Mouse (Mus musculus): ENCODE measurements around the gene Tent5a. TPM values are rescaled to one million over a fixed set of nuclear protein-coding genes. Genes with fewer than 3 reads are reported as not detected.

The Tent5a gene
- total RNA-seq (2014; rRNA removed) (3.0 and 4.2 TPM in 2 replicates), polyA plus RNA-seq (2015; fragmentation: Nextera tagmentation; extraction: Ambion mirVana) (3.5 and 3.8 TPM in 2 replicates)

DNA sequence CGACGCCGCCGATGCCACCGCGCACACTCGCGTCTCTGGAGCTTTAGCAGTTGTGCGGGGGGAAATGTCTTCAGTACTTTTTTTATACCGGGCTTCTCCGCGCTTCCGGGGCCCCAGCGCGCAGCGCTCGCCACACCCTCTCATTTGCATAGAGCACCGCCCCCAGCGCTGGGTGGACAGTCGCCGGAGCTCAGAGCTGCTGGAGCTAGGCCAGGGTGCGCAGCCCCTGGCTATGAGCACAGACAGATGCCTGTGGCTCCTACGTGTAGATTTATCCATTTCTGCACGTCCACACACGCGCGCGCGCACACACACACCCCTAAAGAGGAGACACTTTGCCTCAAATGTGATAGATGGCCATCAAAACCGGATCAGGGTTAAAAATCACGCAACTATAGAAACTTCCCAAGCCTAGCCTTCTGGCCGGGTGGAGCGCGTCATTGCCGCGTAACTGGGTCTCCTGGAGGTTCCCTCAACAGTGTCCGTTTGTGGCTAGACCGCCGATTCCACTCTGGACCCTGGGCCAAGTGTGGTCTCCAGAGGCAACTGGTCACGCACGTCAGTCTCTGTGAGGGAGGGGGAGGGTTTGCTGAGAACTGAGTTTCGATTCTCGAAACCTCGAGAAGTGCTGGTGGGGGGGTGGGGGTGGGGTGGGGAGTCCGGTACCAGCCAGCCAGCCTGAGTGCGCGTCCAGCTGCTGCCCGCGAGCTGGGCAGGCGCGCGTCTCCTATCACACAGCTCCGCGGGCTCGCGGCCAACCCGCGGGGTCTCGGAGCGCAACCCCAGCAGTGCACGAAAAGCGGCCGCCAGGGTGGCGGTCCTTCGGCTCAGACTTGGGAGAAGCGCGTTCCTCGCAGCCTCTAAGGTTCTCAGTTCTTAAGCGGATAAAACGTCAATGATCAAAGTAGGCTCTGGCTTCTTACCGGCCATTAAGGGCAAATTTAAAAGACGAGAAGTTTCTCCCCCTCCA lies at the start of gene Tent5a:
TSS of gene Tent5a (minus strand) at position 107 of the 970 bp plus-strand sequence.
- H3K36me3 ChIP-seq (ENCODE audit: insufficient read depth, low read length) = no peaks in the 10 kb centered on the region
- WGBS = under 1% methylated on average over 71 of the region's 72 CpGs
- peak; percentile 71 for ATAC-seq (ENCODE audit: low FRiP score)

DNA sequence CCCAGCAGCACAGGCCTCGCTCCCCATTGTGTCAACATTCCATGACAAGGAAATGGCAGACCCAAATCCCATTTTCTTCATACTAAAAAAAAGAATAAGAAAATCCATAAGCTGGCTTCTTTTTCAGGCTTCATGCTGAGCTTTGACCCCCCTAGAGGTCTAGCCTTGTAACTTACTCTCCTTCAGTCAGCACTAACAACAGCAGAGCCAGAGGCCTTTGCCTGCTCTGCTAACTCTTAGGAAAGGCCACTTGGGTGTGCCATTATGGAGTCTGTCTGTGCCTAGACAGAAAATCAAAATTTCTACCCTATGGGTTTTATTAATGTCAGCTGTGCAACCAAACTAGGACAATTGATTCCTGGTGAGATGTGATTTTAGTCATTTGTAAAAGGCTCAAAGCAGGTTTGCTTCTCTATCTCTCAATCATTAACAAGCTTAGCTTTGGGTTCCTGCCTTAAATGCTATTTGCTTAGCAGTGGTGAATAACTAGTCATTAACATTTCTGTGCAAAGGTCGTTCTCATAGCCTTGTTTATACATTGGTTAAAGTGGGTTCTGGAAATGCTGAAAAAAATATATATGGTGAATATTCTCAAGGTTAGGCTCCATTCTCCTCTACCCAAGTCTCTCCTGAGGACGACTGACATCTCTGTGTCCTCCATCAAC lies 49.6 kb upstream of the Tent5a start:
- DNase-seq (ENCODE audit: low spot score) = no peak
- no peak overlapping the region for H3K4me2 ChIP-seq (ENCODE audit: low read depth, low read length, poor library complexity, severe bottlenecking)
- H3K4me3 ChIP-seq (ENCODE audit: low read depth, low read length) = no peak overlapping the region
- no peaks in the 10 kb centered on the region for H3K27me3 ChIP-seq (ENCODE audit: insufficient read depth, low read length)
- H3K36me3 ChIP-seq (ENCODE audit: insufficient read depth, low read length) = no peaks in the 10 kb centered on the region
- no peak overlapping the region for H3K9ac ChIP-seq (replicated peaks; ENCODE audit: low read length, poor library complexity, severe bottlenecking)
- no peak for ATAC-seq (ENCODE audit: low FRiP score)
- TF ChIP-seq CTCF (IDR thresholded peaks at IDR 0.05) = no peak
- no peaks in the 10 kb centered on the region for H3K4me1 ChIP-seq (ENCODE audit: insufficient read depth, low read length)
- no peaks in the 10 kb centered on the region for H3K9me3 ChIP-seq (ENCODE audit: low read length)
- no peak overlapping the region for H3K27ac ChIP-seq (ENCODE audit: low read depth, low read length)
- WGBS = 82% methylated on average over 3 of the region's 3 CpGs

More for the DNA sequence above, at the start of gene Tent5a:
- no peaks in the 10 kb centered on the region for H3K4me1 ChIP-seq (ENCODE audit: insufficient read depth, low read length)
- no peak; the same call in 1 of the 2 replicates for TF ChIP-seq CTCF (IDR thresholded peaks at IDR 0.05)
- H3K9ac ChIP-seq (replicated peaks; ENCODE audit: low read length, poor library complexity, severe bottlenecking) = peak within 1 kb of the TSS; percentile 46
- no peaks in the 10 kb centered on the region for H3K27me3 ChIP-seq (ENCODE audit: insufficient read depth, low read length)
- no peaks in the 10 kb centered on the region for H3K9me3 ChIP-seq (ENCODE audit: low read length)
- H3K4me2 ChIP-seq (ENCODE audit: low read depth, low read length, poor library complexity, severe bottlenecking) = peak within 1 kb of the TSS; percentile 95
- peak; percentile 84 for DNase-seq (ENCODE audit: low spot score)
- peak within 1 kb of the TSS; percentile 58 for H3K4me3 ChIP-seq (ENCODE audit: low read depth, low read length)
- H3K27ac ChIP-seq (ENCODE audit: low read depth, low read length) = peak within 1 kb of the TSS; percentile 62

DNA sequence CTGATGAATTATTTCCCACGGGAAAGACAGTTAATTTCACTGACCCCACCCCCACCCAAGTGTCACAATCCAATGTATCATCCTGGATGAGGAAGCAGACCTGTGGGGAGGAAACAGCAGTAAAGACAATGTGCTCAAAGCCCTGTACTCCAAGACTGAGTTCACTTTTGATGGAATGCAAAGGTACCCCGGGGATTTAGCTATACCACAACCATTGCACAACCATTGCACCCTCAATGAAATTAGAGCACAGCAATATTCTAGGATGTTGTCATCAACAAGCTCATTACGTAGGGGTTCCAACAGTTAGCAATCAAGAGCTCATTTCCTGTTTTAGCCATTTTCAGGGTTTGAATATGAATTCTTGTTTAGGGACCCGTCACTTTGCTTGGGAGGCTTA lies 48.0 kb upstream of the Tent5a start:
- 89% methylated on average over 4 of the region's 4 CpGs for WGBS
- ATAC-seq (ENCODE audit: low FRiP score) (no peak), DNase-seq (ENCODE audit: low spot score) (no peak)
- H3K36me3 ChIP-seq (ENCODE audit: insufficient read depth, low read length) = no peaks in the 10 kb centered on the region
- no peaks in the 10 kb centered on the region for H3K9me3 ChIP-seq (ENCODE audit: low read length)
- H3K4me1 ChIP-seq (ENCODE audit: insufficient read depth, low read length) = no peaks in the 10 kb centered on the region
- H3K9ac ChIP-seq (replicated peaks; ENCODE audit: low read length, poor library complexity, severe bottlenecking) = no peak overlapping the region
- H3K4me3 ChIP-seq (ENCODE audit: low read depth, low read length) = no peak overlapping the region
- H3K27me3 ChIP-seq (ENCODE audit: insufficient read depth, low read length) = no peaks in the 10 kb centered on the region
- TF ChIP-seq CTCF (IDR thresholded peaks at IDR 0.05) = no peak
- no peak overlapping the region for H3K27ac ChIP-seq (ENCODE audit: low read depth, low read length)
- no peak overlapping the region for H3K4me2 ChIP-seq (ENCODE audit: low read depth, low read length, poor library complexity, severe bottlenecking)

DNA sequence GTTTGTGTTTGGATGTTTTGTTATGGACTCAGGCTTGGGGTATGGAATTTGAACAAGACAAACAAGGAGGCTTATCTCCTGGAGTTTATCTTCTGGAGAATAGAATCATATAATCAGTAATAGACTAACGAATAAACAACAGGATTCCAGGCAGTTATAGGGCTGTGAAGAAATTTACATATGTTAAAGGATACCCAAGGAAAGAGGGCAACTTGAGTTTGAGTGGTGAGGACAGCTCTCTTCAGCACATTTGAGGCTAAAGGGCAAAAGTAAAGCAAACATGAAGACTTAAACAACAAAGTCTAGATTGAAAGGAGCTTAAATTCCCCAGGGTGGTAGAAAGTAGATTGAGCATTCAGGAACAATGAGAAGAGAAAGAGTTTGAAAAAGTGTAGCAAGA lies 44.9 kb upstream of the Tent5a start:
- Histone ChIP-seq H3K9me3 (ENCODE audit: low read length) (no peaks in the 10 kb centered on the region), H3K4me2 (ENCODE audit: low read depth, low read length, poor library complexity, severe bottlenecking) (no peak overlapping the region), H3K4me3 (ENCODE audit: low read depth, low read length) (no peak overlapping the region), H3K9ac (replicated peaks; ENCODE audit: low read length, poor library complexity, severe bottlenecking) (no peak overlapping the region), H3K36me3 (ENCODE audit: insufficient read depth, low read length) (no peaks in the 10 kb centered on the region), H3K27ac (ENCODE audit: low read depth, low read length) (no peak overlapping the region), H3K4me1 (ENCODE audit: insufficient read depth, low read length) (no peaks in the 10 kb centered on the region), H3K27me3 (ENCODE audit: insufficient read depth, low read length) (no peaks in the 10 kb centered on the region)
- WGBS = 80% methylated on average over 1 of the region's 1 CpGs
- DNase-seq (ENCODE audit: low spot score) (no peak), ATAC-seq (ENCODE audit: low FRiP score) (no peak)
- TF ChIP-seq CTCF (IDR thresholded peaks at IDR 0.05) = no peak

DNA sequence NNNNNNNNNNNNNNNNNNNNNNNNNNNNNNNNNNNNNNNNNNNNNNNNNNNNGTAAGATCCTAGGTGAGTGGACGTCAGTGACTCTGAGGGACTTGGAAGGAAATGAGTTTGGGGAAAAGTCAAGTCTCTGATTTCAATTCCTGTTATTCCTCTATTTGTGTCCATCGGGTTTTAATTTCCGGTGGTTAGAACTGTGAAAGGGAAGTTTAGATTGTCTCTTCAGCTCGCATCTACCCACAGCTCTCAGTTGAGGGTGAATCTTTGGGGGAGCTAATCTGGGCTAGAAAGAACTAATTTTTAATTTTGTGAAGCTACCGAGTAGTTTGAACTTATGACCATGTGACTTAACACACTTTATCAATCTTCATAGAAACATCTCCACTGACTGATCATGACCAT lies 42.4 kb upstream of the Tent5a start:
- ATAC-seq (ENCODE audit: low FRiP score) (no peak), DNase-seq (ENCODE audit: low spot score) (no peak)
- Histone ChIP-seq H3K4me1 (ENCODE audit: insufficient read depth, low read length) (no peaks in the 10 kb centered on the region), H3K9ac (replicated peaks; ENCODE audit: low read length, poor library complexity, severe bottlenecking) (no peak overlapping the region), H3K4me3 (ENCODE audit: low read depth, low read length) (no peak overlapping the region), H3K36me3 (ENCODE audit: insufficient read depth, low read length) (no peaks in the 10 kb centered on the region), H3K27ac (ENCODE audit: low read depth, low read length) (no peak overlapping the region), H3K9me3 (ENCODE audit: low read length) (no peaks in the 10 kb centered on the region), H3K4me2 (ENCODE audit: low read depth, low read length, poor library complexity, severe bottlenecking) (no peak overlapping the region), H3K27me3 (ENCODE audit: insufficient read depth, low read length) (no peaks in the 10 kb centered on the region)
- WGBS = 90% methylated on average over 5 of the region's 5 CpGs
- no peak for TF ChIP-seq CTCF (IDR thresholded peaks at IDR 0.05)

Data from midbrain, postnatal 0 days (tissue).